Mouse (Mus musculus) limb, embryonic 15.5 days (tissue): ENCODE data around the gene Nfix. TPM values are rescaled to one million over a fixed set of nuclear protein-coding genes. Genes with fewer than 3 reads are reported as not detected.

Experiments used
- ATAC-seq: fragments of 200-750 bp; cut with Nextera tagmentation; 2 replicates; pipeline ENCODE4 v1.8.0; 2017; ENCODE audit warnings: low read depth, moderate TSS enrichment; ENCODE audit not compliant: insufficient number of reproducible peaks, low FRiP score, low TSS enrichment
- H3K27ac ChIP-seq: fragments of 300-500 bp; sonication (generic); 2 replicates; pipeline ENCODE4 v1.5.1; 2015; ENCODE audit warnings: moderate library complexity, mild to moderate bottlenecking, inconsistent platforms
- H3K27me3 ChIP-seq: fragments of 300-500 bp; sonication (generic); 2 replicates; pipeline ENCODE4 v1.6.1; 2015; ENCODE audit warnings: inconsistent platforms
- H3K36me3 ChIP-seq: fragments of 300-500 bp; sonication (generic); 2 replicates; pipeline ENCODE4 v1.6.1; 2015; ENCODE audit warnings: inconsistent platforms
- H3K4me1 ChIP-seq: fragments of 300-500 bp; sonication (generic); 2 replicates; pipeline ENCODE4 v1.6.1; 2015; ENCODE audit warnings: inconsistent platforms
- H3K4me2 ChIP-seq: fragments of 300-500 bp; sonication (generic); 2 replicates; pipeline ENCODE4 v1.6.1; 2015; ENCODE audit warnings: mild to moderate bottlenecking, inconsistent platforms
- H3K4me3 ChIP-seq: fragments of 300-500 bp; sonication (generic); 2 replicates; pipeline ENCODE4 v1.5.1; 2015; ENCODE audit warnings: mild to moderate bottlenecking, inconsistent platforms
- H3K9ac ChIP-seq: fragments of 300-500 bp; sonication (generic); 2 replicates; pipeline ENCODE4 v1.6.1; 2015; ENCODE audit warnings: inconsistent platforms
- H3K9me3 ChIP-seq: fragments of 300-500 bp; sonication (generic); 2 replicates; pipeline ENCODE4 v1.6.1; 2016; ENCODE audit warnings: inconsistent platforms
- WGBS: fragments of 180-500 bp; shearing (Covaris S2); methylation state at CpG from one replicate; pipeline ENCODE4 v1.1.7; 2015; 5-methylcytosine and 5-hydroxymethylcytosine counted together
- polyA plus RNA-seq: library from polyadenylated mRNA; unstranded; fragments of >200 nt; fragmentation: Nextera tagmentation; extraction: Ambion mirVana; gene quantifications from 2 replicates; pipeline ENCODE4 v1.2.1, GENCODE M21; 2015

The Nfix gene
- polyA plus RNA-seq, 1 experiment from 2014 or later: 100 TPM

DNA sequence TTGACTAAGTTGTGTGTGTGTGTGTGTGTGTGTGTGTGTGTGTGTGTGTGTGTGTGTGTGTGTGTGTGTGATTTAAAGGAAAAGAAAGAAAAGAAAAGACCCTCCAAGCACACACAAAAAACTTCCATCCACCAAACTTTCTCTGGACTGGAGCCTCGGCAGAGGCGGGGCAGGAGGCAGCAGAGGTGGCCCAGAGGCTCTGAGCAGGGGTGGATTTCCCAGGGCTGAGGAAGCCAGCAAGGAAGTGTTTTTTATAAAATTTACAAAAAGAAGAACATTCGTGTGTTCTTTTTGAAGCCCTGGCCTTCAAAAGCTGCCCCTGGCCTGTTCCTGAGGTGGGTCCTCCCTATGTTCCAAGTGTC, 87.4 kb downstream of the Nfix start:
- H3K27ac ChIP-seq: peak overlapping the region; percentile 97
- peaks cover 6% of the 10 kb centered on the region for H3K27me3 ChIP-seq
- H3K4me2 ChIP-seq: 0 out of 2 replicates have a peak overlapping the region, but pooled peaks have one; percentile 7
- H3K4me3 ChIP-seq: no peak overlapping the region
- WGBS: 12% methylated on average over 3 of the region's 3 CpGs
- peaks cover 86% of the 10 kb centered on the region for H3K4me1 ChIP-seq
- H3K36me3 ChIP-seq: peaks cover 42% of the 10 kb centered on the region
- no peaks in the 10 kb centered on the region for H3K9me3 ChIP-seq
- peak; percentile 72 for ATAC-seq
- H3K9ac ChIP-seq: 0 out of 2 replicates have a peak overlapping the region, but pooled peaks have one; percentile 2

- 10% methylated on average over 11 of the region's 11 CpGs for WGBS
- ATAC-seq: peak; percentile 90
- H3K27ac ChIP-seq: peak overlapping the region; percentile 97
- peaks cover 12% of the 10 kb centered on the region for H3K27me3 ChIP-seq
- H3K36me3 ChIP-seq: peaks cover 42% of the 10 kb centered on the region
- H3K4me2 ChIP-seq: peak overlapping the region; percentile 30
- peaks cover 86% of the 10 kb centered on the region for H3K4me1 ChIP-seq
- H3K4me3 ChIP-seq: no peak overlapping the region
- H3K9ac ChIP-seq: no peak overlapping the region
- no peaks in the 10 kb centered on the region for H3K9me3 ChIP-seq
These were observed 88.0 kb downstream of the Nfix start for GRCm38 (mm10) chr8:84711933-84712758.

GRCm38 (mm10) chr8:84711312-84711711, 88.8 kb downstream of the Nfix start:
- Histone ChIP-seq H3K9me3 (no peaks in the 10 kb centered on the region), H3K4me3 (no peak overlapping the region), H3K9ac (no peak overlapping the region), H3K27me3 (peaks cover 19% of the 10 kb centered on the region), H3K4me2 (no peak overlapping the region), H3K36me3 (peaks cover 37% of the 10 kb centered on the region), H3K4me1 (peaks cover 87% of the 10 kb centered on the region), H3K27ac (peak overlapping the region; percentile 97)
- WGBS: 34% methylated on average over 3 of the region's 3 CpGs
- no peak for ATAC-seq

DNA sequence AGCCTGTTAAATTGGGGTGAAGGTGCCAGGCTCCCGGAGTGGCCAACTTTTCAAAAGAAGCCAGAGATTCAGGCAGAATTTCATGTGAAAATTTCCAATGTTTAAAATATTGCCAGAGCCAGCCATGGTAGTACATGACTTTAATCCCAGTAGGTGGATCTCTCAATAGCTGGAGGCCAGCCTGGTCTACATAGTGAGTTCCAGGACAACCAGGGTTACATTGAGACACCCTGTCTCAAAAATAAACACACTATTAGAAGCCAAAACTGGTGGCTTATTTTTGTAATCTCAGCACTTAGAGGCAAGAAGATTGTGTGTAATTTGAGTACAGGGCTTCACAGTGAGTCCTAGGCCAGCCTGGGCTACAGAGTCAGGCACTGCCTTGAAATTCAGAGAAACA, 90.2 kb downstream of the Nfix start:
- Histone ChIP-seq H3K9me3 (no peaks in the 10 kb centered on the region), H3K4me1 (peaks cover 88% of the 10 kb centered on the region), H3K27me3 (peaks cover 19% of the 10 kb centered on the region), H3K4me3 (no peak overlapping the region), H3K9ac (no peak overlapping the region), H3K4me2 (no peak overlapping the region), H3K27ac (peak overlapping the region; percentile 22), H3K36me3 (peaks cover 29% of the 10 kb centered on the region)
- 86% methylated on average over 1 of the region's 1 CpGs for WGBS
- ATAC-seq: no peak

GRCm38 (mm10) chr8:84708774-84709475, 91.2 kb downstream of the Nfix start:
- H3K4me2 ChIP-seq: no peak overlapping the region
- no peak overlapping the region for H3K4me3 ChIP-seq
- no peaks in the 10 kb centered on the region for H3K9me3 ChIP-seq
- peaks cover 86% of the 10 kb centered on the region for H3K4me1 ChIP-seq
- no peak overlapping the region for H3K9ac ChIP-seq
- 0 out of 2 replicates have a peak, but pooled peaks have one; percentile 20 for ATAC-seq
- peak overlapping the region; percentile 22 for H3K27ac ChIP-seq
- H3K27me3 ChIP-seq: peaks cover 24% of the 10 kb centered on the region
- 21% methylated on average over 12 of the region's 12 CpGs for WGBS
- H3K36me3 ChIP-seq: peaks cover 31% of the 10 kb centered on the region

DNA sequence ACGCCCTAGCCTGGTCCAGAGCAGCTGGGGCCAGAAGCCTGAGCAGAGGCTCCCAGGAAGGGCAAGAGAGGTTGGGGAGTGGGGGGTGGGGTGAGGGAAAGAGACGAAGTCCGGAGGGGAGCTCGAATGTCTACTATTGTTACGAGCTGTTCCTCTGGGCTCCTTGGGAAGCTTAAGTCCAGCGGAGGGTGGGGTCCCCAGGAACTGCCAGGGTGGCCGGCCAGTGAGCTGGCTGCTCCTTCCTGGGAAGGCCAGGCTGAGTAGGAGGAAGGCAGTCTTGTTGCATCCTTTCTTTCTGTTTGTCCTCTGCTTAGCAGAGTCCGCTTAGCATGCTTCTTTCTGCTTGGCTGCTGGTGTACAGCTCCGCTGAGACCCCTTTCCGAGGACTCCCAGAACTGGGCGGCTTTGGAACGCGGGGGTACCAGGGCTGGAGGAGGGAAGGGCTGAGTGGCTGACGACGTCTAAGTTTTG, 92.0 kb downstream of the Nfix start:
- peaks cover 81% of the 10 kb centered on the region for H3K4me1 ChIP-seq
- H3K4me2 ChIP-seq: peak overlapping the region; percentile 15; the same call in 1 of the 2 replicates
- H3K9ac ChIP-seq: no peak overlapping the region
- ATAC-seq: no peak
- 38% methylated on average over 15 of the region's 15 CpGs for WGBS
- H3K9me3 ChIP-seq: no peaks in the 10 kb centered on the region
- H3K36me3 ChIP-seq: peaks cover 29% of the 10 kb centered on the region
- peak overlapping the region; percentile 12; the same call in 1 of the 2 replicates for H3K27ac ChIP-seq
- peaks cover 32% of the 10 kb centered on the region for H3K27me3 ChIP-seq
- no peak overlapping the region for H3K4me3 ChIP-seq

DNA sequence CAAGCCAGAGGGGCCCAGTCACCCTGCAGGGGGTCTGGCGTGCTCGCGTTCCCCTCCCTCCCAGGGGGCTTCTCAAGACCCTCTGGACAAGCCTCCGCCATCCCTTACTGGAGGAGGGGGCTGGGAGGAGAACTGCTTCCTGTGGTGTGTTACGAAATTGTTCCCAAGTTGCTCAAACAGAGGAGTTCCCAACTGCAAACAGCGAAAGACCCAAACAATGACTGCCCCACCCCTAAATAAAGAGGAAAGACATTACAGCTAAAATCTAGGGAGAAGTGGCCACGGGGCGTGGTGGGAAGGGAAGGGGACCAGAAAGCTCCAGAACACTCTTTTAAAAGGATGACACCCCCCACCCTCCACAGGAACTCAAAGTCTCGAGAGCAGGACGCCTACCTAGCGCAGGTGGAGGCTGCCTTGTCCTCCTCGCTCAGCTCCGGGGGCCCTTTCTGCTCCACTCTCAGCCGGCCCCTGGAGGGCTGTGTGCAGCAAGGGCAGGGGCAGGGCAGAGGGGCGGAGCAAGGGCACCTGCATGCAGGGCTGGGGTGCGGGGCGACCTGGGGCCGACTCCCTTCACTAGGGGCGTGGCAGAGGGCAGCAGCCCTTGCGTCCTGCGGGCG, 92.8 kb downstream of the Nfix start:
- Histone ChIP-seq H3K4me1 (peaks cover 79% of the 10 kb centered on the region), H3K27ac (peak overlapping the region; percentile 12; the same call in 1 of the 2 replicates), H3K9ac (no peak overlapping the region), H3K36me3 (peaks cover 29% of the 10 kb centered on the region), H3K4me3 (peak overlapping the region; percentile 9; the same call in 1 of the 2 replicates), H3K4me2 (peak overlapping the region; percentile 8; the same call in 1 of the 2 replicates), H3K27me3 (peaks cover 39% of the 10 kb centered on the region), H3K9me3 (no peaks in the 10 kb centered on the region)
- 24% methylated on average over 22 of the region's 22 CpGs for WGBS
- no peak for ATAC-seq

DNA sequence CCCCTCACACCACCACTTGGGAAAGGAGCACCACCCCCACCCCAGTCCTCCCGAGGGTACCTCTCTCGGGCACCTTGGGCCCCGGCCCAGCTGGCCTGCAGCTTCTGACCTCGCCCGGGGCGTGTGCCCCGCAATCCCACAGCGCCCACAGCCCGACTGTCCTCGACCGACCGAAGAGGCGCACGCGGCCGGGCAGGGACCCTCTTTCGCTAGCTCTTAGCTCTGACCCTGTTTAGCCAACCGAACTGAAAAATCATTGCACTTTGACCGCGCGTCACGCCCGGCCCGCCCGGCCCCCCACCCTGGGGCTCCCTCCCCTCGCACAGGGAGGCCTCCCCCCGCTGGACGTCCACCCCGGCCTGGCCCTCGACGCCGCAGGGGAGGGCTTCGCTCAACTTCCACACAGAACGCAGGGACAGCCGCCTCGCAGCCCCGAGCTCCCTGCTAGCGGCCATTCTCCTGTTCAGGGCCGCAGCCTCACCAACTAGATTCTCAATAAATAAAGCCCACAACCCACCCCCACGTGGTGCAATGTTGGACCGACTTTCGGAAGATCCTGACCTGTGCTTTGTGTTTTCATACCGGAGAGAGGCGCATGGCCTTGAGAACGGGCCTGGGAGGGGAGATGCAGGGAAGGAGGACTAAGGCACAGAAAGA, 93.4 kb downstream of the Nfix start:
- no peaks in the 10 kb centered on the region for H3K9me3 ChIP-seq

GRCm38 (mm10) chr8:84705960-84706359, 94.2 kb downstream of the Nfix start:
- Histone ChIP-seq H3K27ac (no peak overlapping the region), H3K9me3 (no peaks in the 10 kb centered on the region), H3K36me3 (peaks cover 21% of the 10 kb centered on the region), H3K9ac (no peak overlapping the region), H3K27me3 (peaks cover 40% of the 10 kb centered on the region), H3K4me2 (no peak overlapping the region), H3K4me3 (peak overlapping the region; percentile 13; the same call in 1 of the 2 replicates), H3K4me1 (peaks cover 76% of the 10 kb centered on the region)
- WGBS: 35% methylated on average over 12 of the region's 12 CpGs
- no peak for ATAC-seq

More for the DNA sequence above, 93.4 kb downstream of the Nfix start:
- H3K4me1 ChIP-seq: peaks cover 77% of the 10 kb centered on the region
- peaks cover 40% of the 10 kb centered on the region for H3K27me3 ChIP-seq
- 0 out of 2 replicates have a peak overlapping the region, but pooled peaks have one; percentile 8 for H3K4me2 ChIP-seq
- no peak overlapping the region for H3K9ac ChIP-seq
- 27% methylated on average over 42 of the region's 45 CpGs for WGBS
- peaks cover 29% of the 10 kb centered on the region for H3K36me3 ChIP-seq
- ATAC-seq: no peak
- peak overlapping the region; percentile 33; the same call in 1 of the 2 replicates for H3K27ac ChIP-seq
- peak overlapping the region; percentile 9; the same call in 1 of the 2 replicates for H3K4me3 ChIP-seq

DNA sequence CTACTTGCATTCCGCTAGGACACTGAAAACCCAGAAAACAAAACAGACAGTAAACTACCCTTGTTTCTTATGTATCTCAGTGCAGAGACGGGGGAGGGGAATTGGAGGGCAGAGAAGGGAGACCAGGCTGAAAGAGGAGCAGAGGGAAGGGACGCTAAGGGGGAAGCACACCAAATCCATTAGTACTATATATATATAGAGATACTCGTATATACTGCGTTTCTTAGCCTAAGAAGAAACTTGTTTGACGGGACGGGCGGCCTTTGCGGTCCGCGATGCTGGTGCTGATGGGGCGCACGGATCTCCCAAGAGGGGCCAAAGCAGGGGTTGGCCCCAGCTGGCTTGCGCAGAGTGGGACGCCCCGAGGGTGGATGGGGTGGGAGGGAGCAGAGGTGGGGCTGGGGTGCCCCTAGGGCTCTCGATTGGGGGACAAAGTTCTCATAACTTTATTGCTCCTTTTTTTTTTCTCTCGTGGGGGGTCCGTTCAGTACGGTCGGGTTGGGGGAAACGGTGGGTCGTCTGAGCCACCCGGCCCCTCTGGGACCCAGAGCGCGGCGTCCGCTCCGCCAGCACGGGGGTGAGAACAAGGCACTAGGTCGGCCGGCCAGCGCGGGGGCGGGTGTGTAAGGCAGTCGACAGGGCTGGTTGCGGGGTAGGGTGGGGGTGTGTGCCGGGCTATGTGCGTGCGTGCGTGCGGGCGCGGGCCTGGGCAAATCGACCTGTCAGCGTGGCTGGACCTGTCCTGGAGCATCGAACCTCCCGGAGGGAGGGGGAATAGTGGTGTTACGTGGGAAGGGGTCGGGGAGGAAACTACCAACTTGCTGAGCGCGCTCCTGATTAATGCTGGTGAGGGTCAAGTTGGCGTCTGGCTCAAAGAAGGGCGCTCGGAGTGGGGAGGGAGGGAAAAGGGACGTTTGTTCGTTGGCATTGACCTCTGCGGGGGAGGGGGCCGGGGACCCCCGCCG, 95.0 kb downstream of the Nfix start:
- Histone ChIP-seq H3K9me3 (no peaks in the 10 kb centered on the region), H3K36me3 (peaks cover 17% of the 10 kb centered on the region), H3K4me2 (peak overlapping the region; percentile 37), H3K4me1 (peaks cover 76% of the 10 kb centered on the region), H3K27ac (0 out of 2 replicates have a peak overlapping the region, but pooled peaks have one; percentile 27), H3K4me3 (peak overlapping the region; percentile 13), H3K27me3 (peaks cover 40% of the 10 kb centered on the region), H3K9ac (no peak overlapping the region)
- ATAC-seq: no peak
- 20% methylated on average over 53 of the region's 61 CpGs for WGBS
